Mouse (Mus musculus): ENCODE measurements at regions not wholly inside any gene's neighbourhood (a gene's known extent, or its start where the extent isn't known, plus 50 kb on each side); places are given as distances from the start of the nearest gene placed in this dataset.

- no peak for DNase-seq
Observed at GRCm38 (mm10) chr7:72753053-72753559, 446.7 kb upstream of the Mctp2 start.

GRCm38 (mm10) chr7:72762711-72763110 is 456.3 kb upstream of the Mctp2 start:
- no peak for DNase-seq

- no peak for DNase-seq
Observed at GRCm38 (mm10) chr7:72768705-72769104, 462.3 kb upstream of the Mctp2 start.

GRCm38 (mm10) chr7:72774031-72774770 is 467.8 kb upstream of the Mctp2 start:
- DNase-seq, result no peak

- no peak for DNase-seq
Observed at GRCm38 (mm10) chr7:72774771-72775119, 468.3 kb upstream of the Mctp2 start.

GRCm38 (mm10) chr7:72787306-72787705 is 480.9 kb upstream of the Mctp2 start:
- DNase-seq, result no peak

- no peak for DNase-seq
Observed at GRCm38 (mm10) chr7:72788261-72788660, 481.9 kb upstream of the Mctp2 start.

GRCm38 (mm10) chr7:72822142-72822541 is 515.7 kb upstream of the Mctp2 start:
- DNase-seq, result no peak

- DNase-seq, result no peak
Observed at GRCm38 (mm10) chr7:72826597-72826996, 520.2 kb upstream of the Mctp2 start.

GRCm38 (mm10) chr7:72835423-72835822 is 529.0 kb upstream of the Mctp2 start:
- DNase-seq, result no peak

GRCm38 (mm10) chr7:72836026-72836425 is 529.6 kb upstream of the Mctp2 start:
- no peak for DNase-seq

- no peak for DNase-seq
Observed at GRCm38 (mm10) chr7:72836457-72836985, 530.1 kb upstream of the Mctp2 start.

- no peak for DNase-seq
Observed at GRCm38 (mm10) chr7:72837992-72838655, 531.7 kb upstream of the Mctp2 start.

- no peak for DNase-seq
Observed at GRCm38 (mm10) chr7:72851346-72851745, 524.0 kb upstream of the Rgma start.

- DNase-seq, result no peak
Observed at GRCm38 (mm10) chr7:72854501-72855002, 520.8 kb upstream of the Rgma start.

- DNase-seq, result no peak
Observed at GRCm38 (mm10) chr7:72866966-72867754, 508.1 kb upstream of the Rgma start.

GRCm38 (mm10) chr7:72869068-72869467 is 506.2 kb upstream of the Rgma start:
- DNase-seq, result no peak

- DNase-seq, result no peak
Observed at GRCm38 (mm10) chr7:72900816-72901215, 474.5 kb upstream of the Rgma start.

- no peak for DNase-seq
Observed at GRCm38 (mm10) chr7:72905891-72906290, 469.4 kb upstream of the Rgma start.

- no peak for DNase-seq
Observed at GRCm38 (mm10) chr7:72906536-72906935, 468.8 kb upstream of the Rgma start.

GRCm38 (mm10) chr7:72926772-72927380 is 448.4 kb upstream of the Rgma start:
- DNase-seq, result no peak

GRCm38 (mm10) chr7:72938842-72939241 is 436.5 kb upstream of the Rgma start:
- no peak for DNase-seq

GRCm38 (mm10) chr7:72947531-72947930 is 427.8 kb upstream of the Rgma start:
- DNase-seq, result no peak
